Mouse (Mus musculus) T-cell, adult 2 months (primary cell): ENCODE measurements at regions not wholly inside any gene's neighbourhood (a gene's known extent, or its start where the extent isn't known, plus 50 kb on each side); places are given as distances from the start of the nearest gene placed in this dataset.
A peak's percentile ranks its signal among the peaks of the same experiment; 100 is the strongest.

Source experiments
- DNase-seq: peaks from one replicate; pipeline ENCODE4 v3.0.0; 2022; ENCODE audit warnings: low spot score

DNA sequence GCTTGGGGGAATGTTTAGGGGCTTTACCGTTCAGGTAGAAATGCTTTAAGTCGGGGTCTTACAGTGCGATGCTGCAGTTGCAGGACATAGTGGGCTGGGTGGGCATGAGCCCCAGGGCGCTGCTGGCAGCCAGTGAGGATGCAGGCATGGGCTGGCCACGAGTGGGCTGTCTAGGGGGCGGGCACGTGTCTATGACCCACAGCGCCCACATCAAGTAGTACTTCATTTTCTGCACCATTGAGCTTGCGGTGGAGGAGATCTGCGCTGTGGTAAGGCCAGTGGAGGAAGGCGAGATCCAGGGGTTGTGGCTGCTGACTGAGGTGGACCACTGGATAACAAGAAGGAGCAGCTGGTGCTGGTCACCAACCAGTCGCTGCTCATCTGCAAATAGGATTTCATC lies 52.4 kb upstream of the Olfr291 start:
- no peak for DNase-seq

DNA sequence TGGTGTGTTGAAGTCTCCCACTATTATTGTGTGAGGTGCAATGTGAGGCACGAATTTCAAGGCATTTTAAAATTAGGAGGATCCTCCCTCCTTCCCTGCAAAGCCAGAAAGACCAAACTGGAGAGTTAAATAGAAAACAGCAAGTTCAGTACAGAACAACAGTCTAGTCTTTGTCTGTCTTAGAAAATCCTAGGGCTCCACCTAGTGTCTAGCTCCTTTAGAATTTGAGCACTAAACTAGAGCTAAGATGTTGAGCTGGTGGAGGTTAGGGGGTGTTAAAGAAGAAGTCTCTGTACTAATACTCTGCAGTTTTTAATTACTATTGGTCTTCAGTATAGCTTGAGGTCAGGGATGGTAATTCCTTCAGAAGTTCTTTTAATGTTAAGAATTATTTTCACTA lies 58.7 kb upstream of the Olfr291 start:
- no peak for DNase-seq

DNA sequence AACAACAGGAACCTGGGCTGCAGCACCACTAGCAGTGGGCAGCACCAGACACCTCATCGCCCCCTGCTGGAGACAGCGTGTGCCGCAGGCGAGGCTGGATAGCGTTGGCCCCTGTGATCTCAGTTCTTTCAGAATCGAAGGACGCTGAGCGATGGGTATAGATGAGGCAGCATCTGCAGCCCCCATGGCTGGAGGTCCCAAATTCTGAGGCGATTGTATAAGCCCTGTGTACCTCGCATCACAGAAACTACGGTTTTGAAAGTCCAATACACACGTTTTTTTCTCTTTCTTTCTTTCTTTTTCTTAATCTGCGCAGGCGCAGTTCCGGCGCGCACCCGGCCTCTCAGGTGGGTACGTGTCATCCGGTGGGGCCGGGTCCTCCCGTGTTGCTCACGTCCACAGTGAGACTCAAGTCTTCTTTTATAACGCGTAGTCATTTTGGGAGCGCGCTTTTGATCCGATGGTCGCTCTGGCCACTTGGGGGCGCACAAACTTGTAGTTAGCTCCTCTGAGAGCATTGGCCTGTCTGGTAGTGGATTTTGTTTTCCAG lies 74.0 kb upstream of the Olfr291 start:
- DNase-seq: peak; percentile 86

DNA sequence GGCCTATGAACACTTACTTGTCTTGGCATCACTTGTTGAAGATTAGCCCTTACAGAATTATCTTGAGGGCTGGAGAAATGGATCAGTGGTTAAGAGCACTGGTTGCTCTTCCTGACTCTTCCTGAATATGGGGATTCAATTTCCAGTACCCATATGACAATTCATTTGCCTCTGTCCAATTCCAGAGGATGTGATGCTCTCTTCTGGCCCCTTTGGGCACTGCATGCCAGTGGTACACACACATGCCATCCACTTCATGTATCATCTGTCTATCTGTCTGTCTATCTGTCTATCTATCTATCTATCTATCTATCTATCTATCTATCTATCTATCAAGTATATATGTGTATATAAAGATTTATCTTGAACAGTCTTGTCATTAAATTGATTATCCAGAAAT lies 75.7 kb upstream of the Olfr291 start:
- DNase-seq: no peak

DNA sequence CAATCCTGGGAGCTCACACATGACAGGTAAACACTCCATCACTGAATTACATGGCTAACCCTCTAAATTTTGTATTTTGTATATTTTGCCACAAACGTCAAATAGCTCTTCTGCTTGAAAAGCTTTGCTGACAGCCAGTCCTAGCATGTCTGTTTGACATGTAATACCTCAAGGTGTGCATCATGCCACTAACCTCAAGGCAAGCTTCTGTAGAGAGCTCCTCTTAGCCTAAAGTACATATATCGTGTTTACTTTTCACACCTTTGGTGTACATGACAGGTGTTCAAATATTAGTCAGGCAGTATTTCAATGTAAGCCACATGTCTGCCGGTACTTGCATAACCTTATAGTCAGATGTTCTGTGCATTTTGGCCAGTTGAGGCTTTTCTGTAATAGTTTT lies 66.5 kb upstream of the Zfand6 start:
- no peak for DNase-seq

DNA sequence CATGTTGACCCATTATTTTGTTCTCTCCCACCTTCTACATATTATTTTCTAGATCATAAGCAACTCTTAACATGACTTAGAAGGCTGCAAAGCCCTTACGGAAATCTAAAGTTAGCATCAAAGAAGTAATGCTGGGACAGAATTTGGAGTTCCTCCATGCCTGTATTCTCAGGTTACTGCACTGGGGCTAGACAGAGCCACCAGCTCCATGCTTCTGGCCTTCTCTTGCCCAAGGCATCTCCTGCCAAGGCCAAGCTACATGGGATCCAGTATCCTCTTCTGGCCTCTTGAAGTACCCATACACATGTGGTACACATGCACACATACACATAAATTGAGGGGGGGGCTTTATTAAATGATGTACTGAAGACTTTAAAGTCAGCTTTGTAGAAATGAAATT lies 63.6 kb upstream of the Zfand6 start:
- DNase-seq: no peak

DNA sequence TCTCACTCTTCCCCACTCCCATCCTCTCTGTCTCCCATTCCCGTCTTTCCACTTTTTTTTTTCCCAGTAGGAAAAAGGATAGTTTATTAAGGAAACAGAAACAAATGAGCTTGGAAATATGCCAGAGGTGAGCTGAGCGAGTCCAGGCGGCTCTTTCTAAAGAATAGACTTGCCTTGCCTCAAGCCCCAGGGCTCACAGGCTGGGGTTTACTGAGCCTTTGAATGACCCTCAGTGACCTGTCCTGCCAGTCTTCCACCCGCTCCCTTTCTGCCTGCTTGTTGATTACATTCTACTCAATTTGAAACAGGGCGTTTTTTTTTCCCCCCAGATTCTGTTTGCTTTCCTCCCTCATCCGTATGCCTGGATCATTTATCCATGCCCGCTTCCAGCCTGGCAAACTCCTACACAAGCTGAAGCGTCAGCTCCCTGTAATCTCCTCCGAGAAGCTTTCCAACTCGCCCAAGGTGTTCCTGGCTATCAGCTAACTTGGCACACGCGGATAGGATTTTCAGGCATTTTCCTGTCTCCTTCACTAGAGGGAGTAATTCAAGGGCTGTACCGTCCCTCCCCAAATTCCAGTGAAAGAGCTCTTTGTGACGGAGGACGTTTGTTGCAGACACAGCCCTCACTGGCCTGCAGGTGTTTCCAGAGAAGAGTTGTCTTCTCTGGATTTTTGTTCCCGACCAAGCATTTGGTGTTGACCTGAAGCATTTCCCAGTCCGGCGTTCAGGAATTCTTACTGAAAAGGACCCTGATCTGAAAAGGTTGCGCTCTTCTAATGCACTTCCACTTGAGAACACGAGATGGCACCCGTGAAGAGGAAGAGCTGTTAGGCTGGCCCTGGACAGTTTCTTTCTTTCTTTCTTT lies 59.9 kb upstream of the Zfand6 start:
- peak; percentile 22 for DNase-seq

DNA sequence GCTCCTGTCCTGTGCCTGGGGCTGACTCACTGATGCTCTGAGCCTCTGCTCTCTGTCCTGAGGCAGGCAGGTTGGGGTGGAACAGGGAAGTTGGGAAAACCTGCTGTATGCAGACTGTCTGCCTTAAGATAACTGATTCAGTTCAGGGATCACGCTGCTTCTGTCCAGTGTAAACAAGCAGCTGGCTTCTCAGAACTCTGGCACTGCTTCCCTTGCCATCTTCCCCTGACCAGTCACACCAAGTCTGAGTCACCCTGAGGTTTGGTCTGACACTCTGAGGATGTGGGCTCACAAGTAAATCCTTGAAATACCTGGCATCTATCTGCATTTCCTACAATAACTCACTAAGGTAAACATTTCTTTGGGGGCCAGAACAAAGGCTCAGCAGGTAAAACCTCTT lies 58.1 kb upstream of the Zfand6 start:
- no peak for DNase-seq

DNA sequence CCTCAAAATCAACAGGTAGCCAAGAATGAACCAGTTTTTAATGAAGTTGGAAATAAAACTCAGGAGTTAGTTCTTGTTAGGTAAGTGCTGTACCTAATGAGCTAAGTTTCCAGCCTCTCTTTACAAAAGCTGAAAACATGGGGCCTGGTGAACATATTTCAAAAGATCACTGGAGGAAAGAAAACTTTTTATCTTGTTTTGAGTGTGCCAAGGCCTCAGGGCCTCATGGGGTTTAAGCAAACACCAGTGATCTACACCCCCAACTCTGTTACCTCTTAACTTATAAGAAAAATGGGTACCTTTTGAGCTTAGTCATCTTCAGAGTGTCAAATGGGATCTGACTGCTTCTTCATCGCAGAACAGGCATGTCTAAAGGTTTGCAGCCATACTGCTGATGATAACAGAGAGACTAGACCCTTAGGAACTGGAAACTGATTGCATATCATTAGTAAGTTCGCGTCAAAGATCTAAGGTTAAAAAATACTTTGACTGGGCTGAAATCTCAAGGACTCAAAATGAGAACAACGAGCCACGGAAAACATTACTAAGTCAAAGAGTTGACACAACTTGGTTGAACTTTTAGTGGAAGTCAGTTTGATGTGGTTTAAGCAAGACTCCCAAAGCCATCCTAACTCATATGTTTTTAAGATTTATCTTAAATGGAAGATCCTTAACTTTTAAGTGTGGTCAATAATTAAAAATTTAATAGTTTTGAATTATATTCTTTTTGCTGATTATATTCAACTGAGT lies 54.7 kb upstream of the Zfand6 start:
- no peak for DNase-seq

DNA sequence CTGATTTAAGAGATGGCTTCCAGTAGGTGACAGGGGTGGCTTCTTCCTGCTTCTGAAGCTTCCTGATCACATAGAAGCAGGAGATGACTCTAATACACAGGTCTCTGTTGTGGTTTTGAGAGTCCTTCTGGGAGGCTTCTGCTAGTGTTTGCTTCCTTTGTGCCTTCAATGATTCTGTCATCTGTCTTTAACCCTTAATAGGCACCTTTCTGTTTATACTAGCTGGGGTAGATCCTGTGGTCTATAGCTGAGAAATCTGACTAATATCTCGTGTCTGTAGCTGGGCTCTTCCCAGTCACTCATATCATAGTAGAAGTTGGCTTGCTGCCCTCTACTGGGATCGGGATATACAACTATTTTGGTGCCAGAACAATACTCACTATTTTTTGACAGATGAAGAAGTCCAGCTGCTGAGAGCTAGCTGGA lies 50.2 kb upstream of the Zfand6 start:
- peak; percentile 34 for DNase-seq
